Mouse (Mus musculus) ovary, adult 18-20 months (tissue): ENCODE measurements around the gene Crocc2.

Experiments
- DNase-seq: peaks from one replicate; pipeline ENCODE4 v3.0.0; 2022; ENCODE audit warnings: low spot score, mixed read lengths

Crocc2 gene

DNA sequence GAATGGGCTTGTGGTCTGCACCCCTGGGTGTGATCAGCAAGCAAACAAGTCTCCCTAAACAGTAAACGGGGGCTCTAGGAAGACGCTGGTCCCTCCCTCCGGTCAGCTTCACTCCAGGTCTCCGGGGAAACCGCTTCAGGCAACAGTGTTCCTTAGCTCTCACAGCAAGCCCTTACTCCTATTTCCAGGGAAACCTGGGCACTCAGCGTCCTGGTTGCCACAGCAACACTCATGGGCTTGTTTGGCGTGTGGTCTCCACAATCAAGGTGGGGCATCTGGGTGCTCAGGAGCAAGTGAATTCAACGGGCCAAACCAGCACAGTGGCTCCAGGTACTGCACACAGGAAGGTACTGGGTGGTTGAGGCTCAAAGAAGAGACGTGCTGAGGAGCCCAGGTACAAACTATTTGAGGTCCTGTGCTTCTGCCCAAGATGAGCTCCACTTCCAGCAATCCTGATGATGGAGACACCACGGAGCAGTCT lies at the start of gene Crocc2:
Gene Crocc2 (plus strand): TSS at position 431 of the 481 bp plus-strand sequence.
- no peak for DNase-seq

DNA sequence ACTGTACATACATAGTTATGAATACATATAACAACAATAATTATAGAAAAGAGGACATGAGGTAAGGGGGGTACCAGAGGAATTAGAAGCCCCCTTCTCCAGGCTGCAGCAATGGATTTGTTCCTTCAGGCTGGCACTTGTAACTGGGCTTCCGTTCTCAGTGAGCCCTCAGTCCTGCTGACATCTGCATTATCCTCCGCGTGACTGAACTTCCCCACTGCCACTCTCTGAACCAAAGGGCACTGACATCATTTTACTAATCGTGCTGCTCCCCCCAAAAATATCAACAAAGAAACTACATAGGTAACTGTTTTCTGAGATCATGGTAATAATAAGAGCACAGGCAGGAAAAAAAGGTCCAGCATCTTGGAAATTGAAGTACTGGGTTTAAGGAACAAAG lies 49.7 kb upstream of the Crocc2 start:
- no peak for DNase-seq

DNA sequence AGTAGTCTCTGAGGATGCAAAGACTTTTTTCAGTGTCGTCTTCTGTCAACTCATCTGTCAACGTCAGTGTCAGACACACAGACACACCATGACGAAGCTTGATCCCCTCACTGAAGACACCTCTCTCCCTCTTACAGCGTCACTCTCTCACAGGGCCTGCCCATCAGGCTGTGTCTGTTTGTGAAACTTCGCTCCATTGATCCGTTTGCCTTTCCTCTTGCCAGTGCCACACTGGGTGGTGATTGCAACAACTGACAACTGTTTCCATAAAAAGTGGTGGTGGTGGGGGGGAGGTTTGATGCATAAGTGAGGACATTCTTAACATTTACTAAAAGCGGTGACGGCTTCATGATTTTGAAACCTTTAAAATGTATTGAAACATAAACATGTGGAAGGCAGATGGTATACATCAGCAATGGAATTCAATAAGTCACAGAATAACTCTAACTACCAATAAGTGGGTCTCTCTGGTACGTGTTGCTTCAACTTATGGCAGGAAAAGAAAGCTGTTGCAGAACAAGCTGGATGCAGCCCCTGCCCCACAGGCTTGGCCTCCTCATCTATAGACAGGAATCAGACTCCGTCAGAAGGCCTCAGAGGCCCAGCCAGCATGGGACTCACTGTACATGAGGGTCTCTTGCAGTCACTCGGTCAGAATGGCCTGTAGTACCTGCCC lies 45.2 kb upstream of the Crocc2 start:
- no peak for DNase-seq

DNA sequence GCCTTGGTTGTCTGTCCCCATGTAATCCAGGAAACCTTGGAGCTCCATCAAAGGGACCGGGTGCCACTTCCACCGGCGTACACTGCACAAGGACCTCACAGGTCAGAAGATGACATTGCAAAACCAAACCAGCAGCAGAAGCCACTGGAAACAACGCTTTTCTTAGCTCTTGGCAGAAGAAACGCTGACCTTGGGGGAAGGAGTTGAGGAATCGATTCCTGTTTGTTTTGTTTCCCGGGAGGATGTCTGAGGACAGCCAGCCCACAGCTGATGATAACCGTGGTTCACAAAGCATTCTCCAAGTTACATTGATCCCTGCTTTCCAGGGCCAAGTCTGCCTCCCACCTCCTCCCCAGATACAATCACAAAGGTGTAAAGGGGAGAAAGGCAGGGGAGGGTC lies 44.5 kb upstream of the Crocc2 start:
- peak; percentile 56 for DNase-seq

DNA sequence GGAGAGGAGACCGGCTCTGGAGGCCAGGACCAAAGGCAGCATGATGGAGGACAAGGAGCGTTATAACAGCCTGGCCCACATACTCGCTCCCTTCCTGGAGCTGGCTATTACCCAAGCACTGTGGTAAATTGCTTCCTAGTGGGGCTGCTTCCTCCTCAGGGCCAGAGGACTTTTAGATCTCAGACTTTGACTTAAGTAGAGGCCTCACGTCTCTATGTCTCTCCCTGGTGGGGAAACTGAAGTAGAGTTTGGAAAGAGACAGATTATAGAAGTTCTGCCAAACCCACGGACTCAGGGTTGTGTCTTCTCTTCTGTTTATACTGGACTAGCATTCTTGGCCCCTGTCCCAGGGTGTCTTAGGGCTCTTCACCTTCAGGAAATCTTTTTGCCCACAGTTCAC lies 43.3 kb upstream of the Crocc2 start:
- peak; percentile 33 for DNase-seq

DNA sequence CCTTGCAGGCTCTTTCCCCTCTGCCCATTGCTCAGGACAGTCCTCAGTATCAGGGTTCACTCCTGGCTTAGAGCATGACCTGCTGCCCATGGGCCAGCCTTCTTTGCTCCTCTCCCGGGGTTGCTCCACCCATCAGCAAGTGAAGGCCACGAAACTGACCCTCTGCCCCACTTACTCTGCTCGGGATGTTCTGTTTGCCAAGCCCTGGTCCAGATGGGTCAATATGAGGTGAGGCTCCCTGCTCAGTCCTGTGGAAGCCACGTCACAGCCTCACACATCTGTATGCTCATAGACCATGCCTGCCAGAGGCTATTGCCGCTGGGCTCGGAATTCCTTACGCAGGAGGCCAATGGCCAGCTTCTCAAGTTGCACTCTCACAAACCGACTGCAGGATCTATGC lies 40.3 kb upstream of the Crocc2 start:
- DNase-seq = no peak

DNA sequence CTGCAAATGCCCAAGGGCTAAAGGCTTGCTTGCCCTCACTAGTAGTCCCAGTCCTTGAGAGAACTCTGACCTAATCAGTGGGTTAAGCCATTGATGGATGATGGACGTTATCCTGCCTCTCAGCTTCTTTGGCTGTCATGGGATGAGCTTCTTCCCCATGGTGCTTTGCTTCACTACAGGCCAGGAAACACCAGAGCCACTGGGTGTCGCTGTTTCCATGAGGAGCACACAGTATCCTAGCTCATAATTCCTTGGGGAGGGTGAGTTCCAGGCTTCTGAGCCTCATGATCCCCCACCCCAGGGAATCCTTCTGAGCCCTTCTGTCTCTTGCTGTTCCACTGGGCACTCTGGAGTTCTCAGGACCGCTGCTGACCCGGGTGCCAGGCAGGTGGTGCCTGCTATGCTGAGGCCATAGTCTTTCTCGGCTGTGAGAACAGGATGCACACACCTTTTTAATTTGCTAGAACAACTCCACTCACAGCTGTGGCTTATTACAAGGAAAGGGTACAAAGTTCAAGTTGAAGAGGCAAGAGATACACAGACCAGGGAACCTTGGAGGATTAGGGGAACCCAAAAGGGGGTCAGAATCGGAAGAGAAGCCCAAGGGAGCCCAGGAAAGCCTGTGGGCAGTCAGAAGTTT lies 39.7 kb upstream of the Crocc2 start:
- DNase-seq = no peak

DNA sequence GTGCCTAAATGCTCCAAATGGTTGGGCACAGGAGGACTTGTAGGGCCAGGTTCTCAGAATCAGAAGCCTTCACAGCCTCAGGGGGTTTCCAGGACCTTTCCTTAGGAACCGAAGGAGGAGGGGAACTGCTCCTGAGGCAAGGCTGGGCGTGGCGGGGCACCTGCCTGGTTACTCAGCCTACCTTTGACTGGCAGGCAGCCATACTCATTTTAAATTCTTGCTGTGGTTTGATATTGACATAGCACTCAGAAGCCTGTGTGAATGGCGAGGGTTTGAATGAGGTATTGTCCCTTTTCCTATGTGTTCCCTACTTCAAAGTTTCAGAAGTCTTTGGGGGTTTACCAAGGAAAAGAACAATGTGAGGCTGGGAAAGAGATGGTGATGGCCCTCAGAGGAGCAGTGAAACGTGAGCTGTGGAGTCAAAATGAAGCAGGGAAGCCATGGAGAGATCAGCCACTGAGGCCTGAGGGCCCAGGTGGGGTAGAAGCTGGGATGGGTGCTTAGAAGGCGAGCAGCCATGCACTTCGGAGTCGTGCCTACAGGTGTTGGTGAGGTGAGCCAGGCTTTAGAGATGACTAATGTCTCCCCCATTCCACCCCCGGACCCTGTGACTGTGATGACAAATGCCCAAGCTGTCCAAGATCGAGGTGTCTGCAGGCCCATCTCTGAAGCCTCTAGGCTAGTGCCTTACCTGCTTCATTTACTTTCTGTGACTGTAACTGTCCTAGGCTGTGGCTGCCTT lies 38.1 kb upstream of the Crocc2 start:
- no peak for DNase-seq

DNA sequence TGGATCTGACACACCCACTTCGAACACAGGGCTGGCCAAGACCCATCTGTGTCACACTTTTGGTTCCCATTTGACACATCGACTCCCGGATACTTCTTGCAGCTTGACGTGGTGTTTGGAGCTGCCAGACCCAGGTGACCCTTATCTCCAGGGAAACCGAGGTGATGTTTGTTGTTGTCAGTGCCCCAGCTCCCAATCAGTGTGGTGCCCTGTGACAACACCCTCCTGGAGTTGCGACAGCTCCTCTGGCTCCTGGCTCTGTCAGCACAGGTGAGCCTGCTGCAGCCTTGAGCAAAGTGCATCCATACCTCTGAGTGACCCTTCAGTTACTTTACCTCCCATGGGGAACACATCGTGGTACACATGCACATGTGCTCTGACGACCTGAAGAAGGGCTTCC lies 35.8 kb upstream of the Crocc2 start:
- no peak for DNase-seq

DNA sequence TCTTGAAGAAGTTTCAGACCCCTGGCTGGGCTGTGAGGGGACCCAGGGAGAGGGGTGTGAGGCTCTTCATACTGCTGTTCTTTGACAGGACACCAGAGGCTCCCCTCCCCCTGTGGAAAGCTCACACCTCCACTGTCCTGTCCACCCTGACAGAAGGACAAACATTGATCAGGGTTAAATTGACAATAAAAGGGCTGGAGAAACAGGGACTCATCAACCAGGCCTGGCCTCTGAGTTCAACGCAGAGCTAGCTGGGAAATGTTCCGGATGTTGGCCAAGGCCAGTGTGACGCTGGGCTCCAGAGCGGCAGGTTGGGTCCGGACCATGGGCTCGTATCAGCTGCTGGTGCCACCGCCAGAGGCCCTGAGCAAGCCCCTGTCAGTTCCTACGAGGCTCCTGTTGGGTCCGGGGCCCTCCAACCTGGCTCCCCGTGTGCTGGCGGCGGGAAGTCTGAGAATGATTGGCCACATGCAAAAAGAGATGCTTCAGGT lies 33.4 kb upstream of the Crocc2 start, which contains the start of gene Agxt:
Gene Agxt (plus strand): TSS at position 205 of the 491 bp plus-strand sequence.
- no peak for DNase-seq

DNA sequence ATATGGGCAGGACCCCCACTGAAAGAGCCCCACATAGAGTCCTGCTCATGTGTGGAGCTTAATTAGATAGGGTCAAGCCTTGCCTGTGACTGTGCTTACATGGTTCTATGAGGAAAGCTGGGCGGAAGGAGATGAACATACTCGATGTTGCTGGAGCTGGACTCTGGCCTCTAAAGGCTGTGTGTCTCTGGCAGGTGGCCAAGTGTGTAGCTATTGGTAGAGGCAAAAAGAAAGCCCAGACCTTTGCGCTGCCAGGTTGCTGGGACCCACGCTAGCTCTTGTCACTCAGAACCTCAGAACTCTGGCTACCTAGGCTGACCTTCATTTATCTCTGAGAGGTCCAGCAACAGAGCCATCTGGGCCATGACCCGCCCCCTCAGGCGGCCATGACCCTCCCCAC lies 30.0 kb upstream of the Crocc2 start:
- DNase-seq = no peak

DNA sequence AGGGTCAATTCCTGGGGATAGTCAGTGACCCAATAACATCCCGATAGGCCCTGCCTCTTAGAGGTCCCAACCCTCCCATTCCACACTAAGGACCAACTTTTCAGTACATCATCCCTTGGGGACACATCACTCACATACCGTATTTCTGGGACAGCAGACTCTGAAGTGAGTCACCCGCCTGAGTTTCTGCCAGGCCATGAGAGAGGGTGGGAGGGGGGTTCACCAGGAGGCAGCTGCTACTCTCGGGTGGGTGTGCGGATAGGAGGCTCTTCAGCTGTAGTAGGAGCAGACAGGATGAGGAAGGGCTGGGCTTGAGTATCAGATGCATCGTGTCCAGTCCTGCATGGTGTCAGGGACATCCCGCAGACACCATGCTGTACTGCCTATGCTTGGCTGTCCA lies 28.8 kb upstream of the Crocc2 start:
- DNase-seq = no peak

DNA sequence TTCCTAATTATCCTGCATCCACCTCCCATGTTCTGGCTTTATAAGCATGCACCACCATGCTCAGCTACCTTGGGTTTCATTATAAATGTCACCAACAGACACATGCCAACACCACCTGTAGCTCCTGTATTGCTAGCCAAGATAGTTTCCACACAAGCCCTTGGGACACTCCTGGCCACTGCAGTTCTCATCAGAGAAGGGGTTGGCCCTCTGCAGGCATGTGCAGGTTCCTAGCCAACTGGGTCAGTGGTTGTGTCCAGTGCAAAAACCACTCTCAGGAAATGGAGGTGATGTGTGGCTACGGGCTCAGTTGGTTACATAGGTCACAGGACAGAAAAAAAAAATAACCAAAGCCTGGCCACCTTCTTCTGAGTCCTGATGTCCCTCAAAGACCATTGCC lies 25.7 kb upstream of the Crocc2 start:
- DNase-seq = no peak

DNA sequence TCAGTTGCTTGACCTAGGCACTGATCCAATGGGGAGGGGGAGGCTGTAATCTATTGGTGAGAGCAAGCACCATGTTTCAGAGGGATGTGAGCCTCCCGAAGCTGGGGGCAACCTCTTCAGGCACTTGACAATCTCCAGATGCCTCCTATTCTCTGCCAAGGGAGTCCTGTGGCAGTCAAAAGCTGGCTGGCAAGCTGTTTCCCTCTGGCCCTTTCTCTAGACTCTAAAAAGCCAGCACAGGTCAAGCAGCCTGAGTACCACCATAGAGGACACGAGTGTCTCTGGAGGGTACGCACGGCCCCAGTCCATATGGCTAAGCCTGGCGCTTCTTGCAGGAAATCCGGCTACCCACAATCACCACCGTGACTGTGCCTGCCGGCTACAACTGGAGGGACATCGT lies 24.3 kb upstream of the Crocc2 start:
- no peak for DNase-seq

DNA sequence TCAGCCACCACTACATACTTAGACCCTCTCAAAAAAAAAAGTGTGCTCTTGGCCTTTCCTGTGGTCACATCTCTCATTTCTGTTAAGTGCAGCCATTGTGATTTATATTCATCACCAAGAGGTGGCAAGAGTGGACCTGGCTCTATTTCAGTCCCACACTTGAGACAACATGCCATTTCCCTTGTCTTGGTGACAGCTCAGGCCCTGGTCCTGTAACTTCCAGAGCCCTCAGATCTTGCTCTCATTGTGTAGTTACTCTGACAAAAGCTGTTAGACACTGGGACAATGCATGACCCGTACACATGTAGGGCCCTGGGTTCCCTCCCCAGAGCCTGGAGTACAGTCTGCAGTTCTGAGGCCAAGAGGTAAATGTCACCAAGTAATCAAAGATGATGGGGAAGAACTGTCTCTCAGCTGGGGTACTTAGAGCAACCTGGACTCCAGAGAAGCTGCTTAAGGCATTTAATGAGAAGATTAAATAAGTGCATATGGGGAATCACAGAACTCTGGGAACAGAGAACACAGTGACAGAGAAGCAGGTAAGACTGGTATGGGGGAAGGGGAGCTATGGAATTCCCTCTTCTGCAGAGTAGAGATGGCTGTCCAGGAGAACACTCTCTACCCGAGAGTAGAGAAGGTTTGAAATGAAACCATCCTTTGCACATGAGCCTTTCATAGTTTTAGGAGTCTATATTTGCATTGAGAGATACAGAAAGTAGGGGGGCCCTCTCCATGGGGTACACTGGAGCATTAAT lies 17.4 kb upstream of the Crocc2 start:
- no peak for DNase-seq

DNA sequence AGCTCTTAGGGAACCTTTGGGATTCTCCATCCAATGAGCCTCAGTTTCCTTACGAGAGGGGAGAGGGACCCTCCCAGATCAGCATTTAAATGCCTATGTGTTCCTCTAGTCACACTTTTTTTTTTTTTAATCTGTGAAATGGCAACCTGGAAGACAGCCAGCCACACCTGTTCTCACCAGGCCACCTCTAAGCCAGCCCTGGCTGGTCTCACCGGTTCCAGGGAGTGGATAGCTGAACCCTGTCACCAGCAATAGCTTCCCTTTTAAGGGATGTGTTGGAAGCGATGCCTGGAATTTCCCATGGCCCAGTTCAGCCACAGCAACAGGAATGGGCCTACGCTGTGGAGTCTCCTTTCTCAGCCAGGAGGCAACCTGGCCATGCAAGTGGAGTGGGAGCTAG lies 11.0 kb upstream of the Crocc2 start:
- DNase-seq = no peak

DNA sequence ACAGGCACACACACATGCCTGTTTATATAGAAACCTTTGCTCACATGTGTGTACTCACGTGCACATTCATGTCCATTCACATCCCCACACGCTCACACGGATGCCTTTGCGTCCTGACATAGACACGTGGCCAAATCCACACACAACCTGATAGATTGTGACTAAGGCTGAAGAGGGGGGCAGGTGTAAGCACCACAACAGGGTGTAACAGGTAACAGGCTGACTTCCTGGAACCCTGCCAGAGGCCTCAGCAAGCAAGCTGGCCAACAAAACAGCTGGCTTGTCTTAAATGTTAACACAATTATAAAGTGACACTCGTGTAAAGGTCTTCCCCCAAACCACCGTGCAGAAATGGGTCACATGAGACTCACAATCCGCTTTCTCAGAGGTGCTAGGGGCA lies 9.6 kb upstream of the Crocc2 start:
- DNase-seq = no peak

DNA sequence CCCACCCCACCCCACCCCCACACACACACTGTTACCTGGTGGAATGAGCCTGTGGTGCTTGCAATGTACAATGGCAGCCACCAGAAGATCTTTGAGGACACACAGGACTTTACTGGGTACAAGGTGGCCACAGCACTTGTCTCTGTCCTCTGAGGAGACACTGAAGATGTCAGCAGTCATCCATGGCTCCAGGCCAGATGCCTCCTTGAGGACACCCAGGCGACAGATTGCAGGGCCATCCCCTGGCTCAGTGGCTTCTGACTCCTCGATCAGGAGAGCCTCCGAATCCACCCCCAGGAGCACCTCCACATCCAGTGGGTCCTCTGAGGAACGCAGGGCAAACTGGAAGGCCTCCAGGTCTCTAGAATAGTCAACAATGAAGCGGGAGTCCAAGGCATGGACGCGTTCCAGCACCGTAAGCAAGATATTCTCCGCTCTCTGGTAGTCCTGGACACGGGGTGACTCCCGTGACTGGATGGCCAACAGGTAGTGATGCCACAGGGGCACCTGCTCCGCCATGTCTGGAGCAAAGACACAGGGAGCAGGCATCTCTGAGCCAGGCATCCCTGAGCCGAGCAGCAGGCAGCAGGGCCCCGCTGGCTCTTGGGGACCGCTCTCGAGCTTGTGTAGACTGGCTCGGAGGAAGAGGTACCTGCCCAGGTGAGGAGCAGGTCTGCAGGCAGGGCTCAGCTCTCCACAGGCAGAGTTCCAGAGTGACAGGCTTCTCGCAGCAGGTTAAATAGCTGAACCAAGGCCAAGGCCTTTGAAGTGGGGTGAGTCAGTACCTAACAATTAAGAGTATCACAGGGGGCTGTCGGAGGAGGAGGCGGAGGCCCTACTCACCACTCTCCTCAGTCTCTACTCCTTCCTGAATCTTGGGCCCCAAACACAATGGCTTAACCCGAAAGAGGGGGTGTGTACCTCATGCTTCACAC lies 8.7 kb upstream of the Crocc2 start:
- DNase-seq = no peak

DNA sequence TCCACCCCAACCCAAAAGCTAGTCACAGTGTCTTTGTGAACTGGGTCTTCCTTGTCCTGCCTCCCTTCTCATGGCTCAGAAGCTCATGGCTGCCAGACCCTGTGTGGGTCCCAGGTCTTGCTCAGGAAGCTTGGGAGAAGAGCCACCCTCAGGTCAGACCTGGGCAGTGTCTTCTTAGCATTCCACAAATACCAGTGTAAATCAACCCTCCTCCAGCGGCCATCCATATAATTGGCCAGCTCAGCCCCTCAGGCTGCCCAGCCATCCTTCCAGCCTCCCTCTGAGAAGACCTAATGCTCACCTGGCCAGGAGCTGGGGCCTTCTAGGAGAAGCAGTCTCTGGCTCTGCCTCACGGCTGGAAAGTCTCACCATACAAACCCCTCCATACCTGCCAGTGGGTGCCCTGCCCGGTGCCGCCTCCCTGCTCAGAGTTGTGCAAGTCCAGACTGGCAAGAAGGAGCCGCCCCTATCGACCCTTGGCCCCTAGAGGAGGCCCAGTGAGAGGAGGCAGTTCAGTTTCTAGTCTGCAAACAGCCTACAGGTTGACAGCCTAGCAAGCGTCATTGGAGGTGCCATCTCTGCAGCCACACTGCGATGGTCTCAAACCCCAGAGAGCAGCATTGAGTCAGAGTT lies 7.9 kb upstream of the Crocc2 start, which contains the start of gene 2310007B03Rik:
Gene 2310007B03Rik (minus strand): TSS at position 448 of the 633 bp plus-strand sequence.
- no peak for DNase-seq

DNA sequence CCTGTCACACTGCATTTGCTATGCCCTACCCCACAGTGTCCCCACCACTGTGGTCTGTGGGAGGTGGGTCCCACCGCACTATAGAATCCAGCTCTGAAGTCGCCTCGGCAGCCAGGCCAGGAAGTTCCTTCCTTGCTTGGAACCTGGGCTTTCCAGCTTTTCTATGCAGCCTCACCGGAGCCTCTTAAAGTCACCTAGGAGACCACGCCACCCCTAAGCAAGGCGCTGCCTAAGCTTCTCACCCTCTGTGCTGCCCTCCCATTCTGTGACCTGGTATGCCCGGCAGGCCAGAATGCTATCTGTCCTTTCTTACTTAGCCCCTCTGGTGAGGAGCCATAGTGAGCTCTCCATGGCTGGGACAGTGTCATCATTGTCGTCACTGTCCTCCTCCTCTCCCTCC lies 7.2 kb upstream of the Crocc2 start:
- DNase-seq = no peak
